Mouse (Mus musculus) heart, embryonic 15.5 days (tissue): Measurements from ENCODE around the gene Slc30a2. TPM values are rescaled to one million over a fixed set of nuclear protein-coding genes. Genes with fewer than 3 reads are reported as not detected.
"Not testable (repeated sequence)": the region's sequence is repeated elsewhere in the genome, so short reads cannot be mapped to it uniquely, and the experiment has no call there.

Experiments used
- ATAC-seq: fragments of 200-750 bp; cut with Nextera tagmentation; replicated peaks from 2 replicates; pipeline ENCODE4 v1.8.0; 2017; ENCODE audit warnings: low read depth, moderate TSS enrichment; ENCODE audit not compliant: insufficient number of reproducible peaks, insufficient read depth, low FRiP score
- H3K27ac ChIP-seq: fragments of 300-500 bp; sonication (generic); 2 replicates; pipeline ENCODE4 v1.5.1; 2015; ENCODE audit warnings: mild to moderate bottlenecking, inconsistent platforms
- H3K27me3 ChIP-seq: fragments of 300-500 bp; sonication (generic); 2 replicates; pipeline ENCODE4 v1.6.1; 2015; ENCODE audit warnings: inconsistent platforms
- H3K36me3 ChIP-seq: fragments of 300-500 bp; sonication (generic); 2 replicates; pipeline ENCODE4 v1.6.1; 2015; ENCODE audit warnings: mild to moderate bottlenecking, inconsistent platforms
- H3K4me1 ChIP-seq: fragments of 300-500 bp; sonication (generic); replicated peaks from 2 replicates; pipeline ENCODE4 v1.6.1; 2015; ENCODE audit warnings: inconsistent platforms
- H3K4me2 ChIP-seq: fragments of 300-500 bp; sonication (generic); 2 replicates; pipeline ENCODE4 v1.6.1; 2015; ENCODE audit warnings: inconsistent platforms, mild to moderate bottlenecking, moderate library complexity
- H3K4me3 ChIP-seq: fragments of 300-500 bp; sonication (generic); 2 replicates; pipeline ENCODE4 v1.5.1; 2015; ENCODE audit warnings: mild to moderate bottlenecking, inconsistent platforms
- H3K9ac ChIP-seq: fragments of 300-500 bp; sonication (generic); 2 replicates; pipeline ENCODE4 v1.6.1; 2015; ENCODE audit warnings: mild to moderate bottlenecking, inconsistent platforms
- H3K9me3 ChIP-seq: fragments of 300-500 bp; sonication (generic); replicated peaks from 2 replicates; pipeline ENCODE4 v1.6.1; 2016; ENCODE audit warnings: inconsistent platforms
- WGBS: fragments of 180-500 bp; shearing (Covaris S2); methylation state at CpG from one replicate; pipeline ENCODE4 v1.1.7; 2015; ENCODE audit warnings: mixed read lengths; 5-methylcytosine and 5-hydroxymethylcytosine counted together
- polyA plus RNA-seq: library from polyadenylated mRNA; unstranded; fragments of >200 nt; fragmentation: Nextera tagmentation; extraction: Ambion mirVana; gene quantifications from 2 replicates; pipeline ENCODE4 v1.2.1, GENCODE M21; 2015

The Slc30a2 gene
- polyA plus RNA-seq, 1 experiment from 2014 or later, result 0.21 TPM

GRCm38 (mm10) chr4:134379510-134379909, 36.5 kb downstream of the Slc30a2 start:
- no peak for ATAC-seq
- H3K4me3 ChIP-seq, result no peak overlapping the region
- peaks cover 12% of the 10 kb centered on the region; the same call in 1 of the 2 replicates for H3K4me1 ChIP-seq
- no peak overlapping the region for H3K27ac ChIP-seq
- no peak overlapping the region for H3K9ac ChIP-seq
- 88% methylated on average over 8 of the region's 8 CpGs for WGBS
- no peaks in the 10 kb centered on the region for H3K36me3 ChIP-seq
- peaks cover 2% of the 10 kb centered on the region; the same call in 1 of the 2 replicates for H3K27me3 ChIP-seq
- H3K9me3 ChIP-seq, result no peaks in the 10 kb centered on the region
- no peak overlapping the region for H3K4me2 ChIP-seq

GRCm38 (mm10) chr4:134383750-134384149, 40.8 kb downstream of the Slc30a2 start, which contains the start of gene Extl1:
TSS of gene Extl1 (minus strand) at chr4:134383850.
- H3K27me3 ChIP-seq, H3K36me3 ChIP-seq, H3K4me3 ChIP-seq, H3K9ac ChIP-seq, ATAC-seq, H3K4me2 ChIP-seq, H3K9me3 ChIP-seq, H3K27ac ChIP-seq, H3K4me1 ChIP-seq: not testable (repeated sequence)
- WGBS, result 94% methylated on average over 2 of the region's 6 CpGs

GRCm38 (mm10) chr4:134387268-134387667, 44.3 kb downstream of the Slc30a2 start:
- Histone ChIP-seq H3K9me3 (no peaks in the 10 kb centered on the region), H3K27me3 (no peaks in the 10 kb centered on the region), H3K9ac (no peak overlapping the region), H3K4me2 (no peak overlapping the region), H3K27ac (no peak overlapping the region), H3K4me1 (peaks cover under 1% of the 10 kb centered on the region; the same call in 1 of the 2 replicates), H3K36me3 (no peaks in the 10 kb centered on the region), H3K4me3 (no peak overlapping the region)
- 65% methylated on average over 6 of the region's 6 CpGs for WGBS
- no peak for ATAC-seq

GRCm38 (mm10) chr4:134388397-134388796, 45.4 kb downstream of the Slc30a2 start:
- Histone ChIP-seq H3K4me1 (peaks cover 4% of the 10 kb centered on the region), H3K36me3 (no peaks in the 10 kb centered on the region), H3K4me2 (no peak overlapping the region), H3K4me3 (no peak overlapping the region), H3K9me3 (no peaks in the 10 kb centered on the region), H3K9ac (no peak overlapping the region), H3K27me3 (no peaks in the 10 kb centered on the region), H3K27ac (no peak overlapping the region)
- WGBS, result 16% methylated on average over 5 of the region's 5 CpGs
- no peak for ATAC-seq

GRCm38 (mm10) chr4:134391636-134392035, 48.7 kb downstream of the Slc30a2 start:
- Histone ChIP-seq H3K4me2 (no peak overlapping the region), H3K9me3 (no peaks in the 10 kb centered on the region), H3K27me3 (no peaks in the 10 kb centered on the region), H3K9ac (no peak overlapping the region), H3K36me3 (no peaks in the 10 kb centered on the region), H3K27ac (no peak overlapping the region), H3K4me1 (peaks cover 6% of the 10 kb centered on the region), H3K4me3 (no peak overlapping the region)
- WGBS, result 88% methylated on average over 1 of the region's 1 CpGs
- no peak for ATAC-seq

GRCm38 (mm10) chr4:134392595-134392994, 49.6 kb downstream of the Slc30a2 start:
- Histone ChIP-seq H3K9ac (no peak overlapping the region), H3K36me3 (no peaks in the 10 kb centered on the region), H3K27ac (no peak overlapping the region), H3K4me1 (peaks cover 13% of the 10 kb centered on the region), H3K27me3 (no peaks in the 10 kb centered on the region), H3K9me3 (no peaks in the 10 kb centered on the region), H3K4me2 (no peak overlapping the region), H3K4me3 (no peak overlapping the region)
- ATAC-seq, result no peak
- WGBS, result 17% methylated on average over 8 of the region's 8 CpGs

- Histone ChIP-seq H3K36me3 (no peaks in the 10 kb centered on the region), H3K4me2 (no peak overlapping the region), H3K27ac (no peak overlapping the region), H3K9ac (no peak overlapping the region), H3K27me3 (no peaks in the 10 kb centered on the region), H3K9me3 (no peaks in the 10 kb centered on the region), H3K4me3 (no peak overlapping the region), H3K4me1 (peaks cover 16% of the 10 kb centered on the region)
- no peak for ATAC-seq
- 23% methylated on average over 12 of the region's 12 CpGs for WGBS
Observed at GRCm38 (mm10) chr4:134393026-134393425, 50.0 kb downstream of the Slc30a2 start.

GRCm38 (mm10) chr4:134395142-134395541, 52.2 kb downstream of the Slc30a2 start:
- no peaks in the 10 kb centered on the region for H3K9me3 ChIP-seq
- ATAC-seq, result no peak
- no peak overlapping the region for H3K4me3 ChIP-seq
- peaks cover 16% of the 10 kb centered on the region for H3K4me1 ChIP-seq
- no peak overlapping the region for H3K4me2 ChIP-seq
- WGBS, result 93% methylated on average over 7 of the region's 7 CpGs
- no peak overlapping the region for H3K27ac ChIP-seq
- H3K27me3 ChIP-seq, result no peaks in the 10 kb centered on the region
- H3K9ac ChIP-seq, result no peak overlapping the region
- no peaks in the 10 kb centered on the region for H3K36me3 ChIP-seq

- peaks cover 19% of the 10 kb centered on the region for H3K4me1 ChIP-seq
- peak within 1 kb of the TSS; percentile 92 for H3K27ac ChIP-seq
- no peaks in the 10 kb centered on the region for H3K36me3 ChIP-seq
- H3K9me3 ChIP-seq, result no peaks in the 10 kb centered on the region
- no peaks in the 10 kb centered on the region for H3K27me3 ChIP-seq
- peak within 1 kb of the TSS; percentile 90 for H3K4me2 ChIP-seq
- peak; percentile 96 for ATAC-seq
- H3K4me3 ChIP-seq, result peak within 1 kb of the TSS; percentile 63
- H3K9ac ChIP-seq, result peak within 1 kb of the TSS; percentile 78
- WGBS, result under 1% methylated on average over 31 of the region's 31 CpGs
Observed at GRCm38 (mm10) chr4:134395977-134396825, 53.2 kb downstream of the Slc30a2 start, which contains the start of gene Pafah2. TSS of gene Pafah2 (plus strand) at chr4:134396320.

GRCm38 (mm10) chr4:134397121-134397520, 54.1 kb downstream of the Slc30a2 start:
- Histone ChIP-seq H3K4me2 (peak overlapping the region; percentile 90), H3K9me3 (no peaks in the 10 kb centered on the region), H3K4me1 (peaks cover 28% of the 10 kb centered on the region), H3K36me3 (no peaks in the 10 kb centered on the region), H3K27me3 (no peaks in the 10 kb centered on the region), H3K9ac (peak overlapping the region; percentile 52), H3K27ac (peak overlapping the region; percentile 92), H3K4me3 (peak overlapping the region; percentile 63)
- 14% methylated on average over 7 of the region's 7 CpGs for WGBS
- ATAC-seq, result 0 out of 2 replicates have a peak, but pooled peaks have one; percentile 36

- no peak for ATAC-seq
- no peaks in the 10 kb centered on the region for H3K9me3 ChIP-seq
- no peak overlapping the region for H3K9ac ChIP-seq
- peak overlapping the region; percentile 90 for H3K4me2 ChIP-seq
- peaks cover 31% of the 10 kb centered on the region for H3K4me1 ChIP-seq
- H3K27ac ChIP-seq, result peak overlapping the region; percentile 92
- no peaks in the 10 kb centered on the region for H3K36me3 ChIP-seq
- peak overlapping the region; percentile 63 for H3K4me3 ChIP-seq
- WGBS, result 83% methylated on average over 9 of the region's 9 CpGs
- no peaks in the 10 kb centered on the region for H3K27me3 ChIP-seq
Observed at GRCm38 (mm10) chr4:134397732-134398131, 54.8 kb downstream of the Slc30a2 start.
